Mouse (Mus musculus) myocyte (in vitro differentiated cells): ENCODE measurements at regions not wholly inside any gene's neighbourhood (a gene's known extent, or its start where the extent isn't known, plus 50 kb on each side); places are given as distances from the start of the nearest gene placed in this dataset.

Experiments used
- CEBPB ChIP-seq: IDR thresholded peaks from 2 replicates; pipeline ENCODE4 v1.6.1; 2011; ENCODE audit warnings: mild to moderate bottlenecking, moderate library complexity; ENCODE audit not compliant: poor library complexity, insufficient read depth, severe bottlenecking
- E2F4 ChIP-seq: IDR thresholded peaks from one replicate; pipeline ENCODE4 v1.6.1; 2011; ENCODE audit warnings: mild to moderate bottlenecking, control low read depth, moderate library complexity; ENCODE audit not compliant: insufficient read depth
- MYOD1 ChIP-seq, 3 experiments: IDR thresholded peaks; one replicate each; pipeline ENCODE4 v1.6.1; 2011; ENCODE audit warnings: control low read depth in 2 of 3, low read depth in 2 of 3, mild to moderate bottlenecking in 2 of 3, moderate library complexity in 1 of 3; ENCODE audit not compliant: insufficient read length in 2 of 3, control insufficient read depth in 1 of 3
- POLR2A ChIP-seq: IDR thresholded peaks from one replicate; pipeline ENCODE4 v1.6.1; 2011; ENCODE audit warnings: low read depth, mild to moderate bottlenecking, control low read depth, moderate library complexity; ENCODE audit not compliant: insufficient read length
- POLR2AphosphoS2 ChIP-seq: IDR thresholded peaks from one replicate; pipeline ENCODE4 v1.6.1; 2011; ENCODE audit warnings: low read depth, control low read depth; ENCODE audit not compliant: insufficient read length
- TCF12 ChIP-seq: IDR thresholded peaks from one replicate; pipeline ENCODE4 v1.6.1; 2011; ENCODE audit warnings: mild to moderate bottlenecking, control low read depth; ENCODE audit not compliant: poor library complexity, insufficient read depth, severe bottlenecking
- TCF3 ChIP-seq: IDR thresholded peaks from one replicate; pipeline ENCODE4 v1.6.1; 2011; ENCODE audit warnings: low read depth, control low read depth; ENCODE audit not compliant: insufficient read length
- USF1 ChIP-seq: IDR thresholded peaks from one replicate; pipeline ENCODE4 v1.6.1; 2011; ENCODE audit warnings: low read depth, mild to moderate bottlenecking, control low read depth, moderate library complexity

DNA sequence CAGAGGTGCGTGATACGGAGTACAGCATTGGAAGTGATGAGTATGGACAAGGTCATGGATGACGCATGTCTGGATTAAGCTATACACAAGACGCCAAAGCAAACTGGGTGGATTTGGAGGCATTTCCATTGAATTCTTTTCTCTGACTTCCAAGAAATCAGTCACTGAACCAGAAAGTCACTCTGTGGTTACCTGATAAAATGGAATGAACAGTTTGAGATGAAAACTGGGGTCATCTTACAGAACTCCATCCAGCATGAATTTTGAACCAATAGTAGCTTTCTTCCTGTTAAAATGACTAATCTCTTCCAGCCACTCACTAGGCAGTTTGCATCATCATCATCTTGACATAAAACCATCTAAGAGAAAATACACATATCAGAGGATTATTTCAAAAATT is 186.2 kb downstream of the Lpin1 start:
- TF ChIP-seq CEBPB (no peak), POLR2A (no peak), USF1 (no peak), MYOD1 (IDR thresholded peaks at IDR 0.05; ENCODE audit: control insufficient read depth in 1 of 3, insufficient read length in 2 of 3, low read depth in 2 of 3) (no peak), E2F4 (no peak), TCF12 (no peak), TCF3 (no peak), POLR2AphosphoS2 (no peak)
